Mouse (Mus musculus): ENCODE measurements around the gene Pheta1. TPM values are rescaled to one million over a fixed set of nuclear protein-coding genes. Genes with fewer than 3 reads are reported as not detected.

Pheta1 gene
- polyA plus RNA-seq, 1 experiment from 2014 or later, result 22.6 TPM

- H3K4me2 ChIP-seq (ENCODE audit: low read depth, low read length), result no peak overlapping the region
- no peaks in the 10 kb centered on the region for H3K27me3 ChIP-seq (ENCODE audit: control insufficient read depth, insufficient read depth, low read length)
- no peak overlapping the region for H3K27ac ChIP-seq (ENCODE audit: low read depth, low read length)
- no peak for ATAC-seq (ENCODE audit: low read depth)
- no peaks in the 10 kb centered on the region for H3K4me1 ChIP-seq (ENCODE audit: control insufficient read depth, insufficient read depth, low read length)
- no peak overlapping the region for H3K9ac ChIP-seq (replicated peaks; ENCODE audit: low read depth, low read length)
- no peak overlapping the region for H3K4me3 ChIP-seq (ENCODE audit: low read depth, low read length)
- WGBS, result 94% methylated on average over 8 of the region's 8 CpGs
- H3K36me3 ChIP-seq (ENCODE audit: control insufficient read depth, insufficient read depth, low read length), result peaks cover 65% of the 10 kb centered on the region
- no peaks in the 10 kb centered on the region for H3K9me3 ChIP-seq (ENCODE audit: control insufficient read depth, low read length)
Observed at GRCm38 (mm10) chr5:121815867-121816380, 32.9 kb upstream of the Pheta1 start.

DNA sequence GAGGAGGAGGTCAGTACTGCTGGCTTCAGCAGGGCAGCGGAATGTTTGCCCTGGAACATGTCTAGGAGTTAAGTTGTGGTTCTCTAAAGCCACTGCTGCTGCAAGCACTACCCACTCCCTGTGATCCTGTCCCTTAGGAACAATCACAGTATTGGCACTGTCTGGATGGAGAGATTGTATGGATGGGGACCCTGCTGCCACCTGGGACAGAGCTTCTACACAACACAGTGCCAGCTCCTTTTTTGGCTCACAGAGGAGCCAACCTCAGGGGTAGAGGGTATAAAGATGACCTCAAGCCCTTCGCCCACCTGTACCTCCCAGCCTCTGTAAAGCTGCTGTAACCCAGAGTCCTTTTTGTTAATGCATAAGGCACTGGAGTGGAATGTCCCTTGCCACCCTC lies 32.2 kb upstream of the Pheta1 start:
- peaks cover 59% of the 10 kb centered on the region for H3K36me3 ChIP-seq (ENCODE audit: control insufficient read depth, insufficient read depth, low read length)
- no peak overlapping the region for H3K4me3 ChIP-seq (ENCODE audit: low read depth, low read length)
- no peaks in the 10 kb centered on the region for H3K9me3 ChIP-seq (ENCODE audit: control insufficient read depth, low read length)
- no peak overlapping the region for H3K9ac ChIP-seq (replicated peaks; ENCODE audit: low read depth, low read length)
- no peaks in the 10 kb centered on the region for H3K4me1 ChIP-seq (ENCODE audit: control insufficient read depth, insufficient read depth, low read length)
- 98% methylated on average over 2 of the region's 2 CpGs for WGBS
- ATAC-seq (ENCODE audit: low read depth), result no peak
- no peak overlapping the region for H3K27ac ChIP-seq (ENCODE audit: low read depth, low read length)
- no peak overlapping the region for H3K4me2 ChIP-seq (ENCODE audit: low read depth, low read length)
- no peaks in the 10 kb centered on the region for H3K27me3 ChIP-seq (ENCODE audit: control insufficient read depth, insufficient read depth, low read length)

DNA sequence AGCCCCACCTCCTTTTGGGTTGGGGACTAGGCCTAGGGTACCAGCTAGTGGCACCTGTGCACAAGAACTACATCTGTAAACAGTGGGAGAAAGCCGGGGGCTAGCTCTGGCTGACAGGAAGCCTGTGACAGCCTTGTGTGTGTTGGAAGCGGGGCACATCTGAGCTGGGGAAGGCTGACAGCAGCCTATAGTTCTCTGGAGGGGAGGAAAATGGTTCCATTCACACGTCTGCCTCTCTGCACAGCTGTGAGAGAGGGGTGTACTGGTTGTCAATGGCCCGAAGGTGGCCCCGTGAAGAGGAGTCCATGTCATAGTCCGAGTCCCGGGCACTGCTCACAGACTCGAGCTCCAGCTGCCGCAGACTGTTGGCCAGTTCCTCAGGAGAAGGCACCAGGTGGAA lies 31.2 kb upstream of the Pheta1 start:
- WGBS, result 91% methylated on average over 9 of the region's 9 CpGs
- no peak overlapping the region for H3K4me3 ChIP-seq (ENCODE audit: low read depth, low read length)
- H3K27me3 ChIP-seq (ENCODE audit: control insufficient read depth, insufficient read depth, low read length), result no peaks in the 10 kb centered on the region
- H3K4me1 ChIP-seq (ENCODE audit: control insufficient read depth, insufficient read depth, low read length), result no peaks in the 10 kb centered on the region
- H3K36me3 ChIP-seq (ENCODE audit: control insufficient read depth, insufficient read depth, low read length), result peaks cover 49% of the 10 kb centered on the region
- no peak overlapping the region for H3K4me2 ChIP-seq (ENCODE audit: low read depth, low read length)
- ATAC-seq (ENCODE audit: low read depth), result no peak
- no peak overlapping the region for H3K9ac ChIP-seq (replicated peaks; ENCODE audit: low read depth, low read length)
- H3K27ac ChIP-seq (ENCODE audit: low read depth, low read length), result no peak overlapping the region
- no peaks in the 10 kb centered on the region for H3K9me3 ChIP-seq (ENCODE audit: control insufficient read depth, low read length)

GRCm38 (mm10) chr5:121818401-121818800 lies 30.4 kb upstream of the Pheta1 start:
- no peaks in the 10 kb centered on the region for H3K4me1 ChIP-seq (ENCODE audit: control insufficient read depth, insufficient read depth, low read length)
- H3K9me3 ChIP-seq (ENCODE audit: control insufficient read depth, low read length), result no peaks in the 10 kb centered on the region
- no peak overlapping the region for H3K27ac ChIP-seq (ENCODE audit: low read depth, low read length)
- WGBS, result 95% methylated on average over 7 of the region's 7 CpGs
- H3K27me3 ChIP-seq (ENCODE audit: control insufficient read depth, insufficient read depth, low read length), result no peaks in the 10 kb centered on the region
- no peak overlapping the region for H3K9ac ChIP-seq (replicated peaks; ENCODE audit: low read depth, low read length)
- no peak overlapping the region for H3K4me3 ChIP-seq (ENCODE audit: low read depth, low read length)
- peaks cover 41% of the 10 kb centered on the region for H3K36me3 ChIP-seq (ENCODE audit: control insufficient read depth, insufficient read depth, low read length)
- no peak for ATAC-seq (ENCODE audit: low read depth)
- H3K4me2 ChIP-seq (ENCODE audit: low read depth, low read length), result no peak overlapping the region

DNA sequence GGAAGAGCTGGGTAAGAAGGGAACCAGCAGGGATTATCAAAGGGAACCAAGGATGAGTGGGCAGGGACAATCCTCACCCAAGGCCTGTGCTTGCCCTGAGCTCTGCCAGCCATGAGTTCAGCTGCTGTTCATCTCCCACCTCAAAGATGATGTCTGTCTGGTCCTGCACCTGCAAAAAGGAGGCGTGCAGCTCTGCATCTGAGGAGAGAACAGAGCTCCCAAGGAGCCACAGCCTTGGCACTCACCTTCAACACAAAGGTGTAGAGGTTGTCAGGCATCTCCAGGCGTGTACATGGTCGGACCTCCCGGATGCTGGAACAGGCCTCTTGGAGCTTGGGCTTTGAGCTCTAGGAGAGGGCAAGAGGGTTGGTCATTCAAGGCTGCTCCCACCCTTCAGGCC lies 29.9 kb upstream of the Pheta1 start:
- Histone ChIP-seq H3K36me3 (ENCODE audit: control insufficient read depth, insufficient read depth, low read length) (peaks cover 37% of the 10 kb centered on the region), H3K27me3 (ENCODE audit: control insufficient read depth, insufficient read depth, low read length) (no peaks in the 10 kb centered on the region), H3K4me2 (ENCODE audit: low read depth, low read length) (no peak overlapping the region), H3K9ac (replicated peaks; ENCODE audit: low read depth, low read length) (no peak overlapping the region), H3K27ac (ENCODE audit: low read depth, low read length) (no peak overlapping the region), H3K4me1 (ENCODE audit: control insufficient read depth, insufficient read depth, low read length) (no peaks in the 10 kb centered on the region), H3K4me3 (ENCODE audit: low read depth, low read length) (no peak overlapping the region), H3K9me3 (ENCODE audit: control insufficient read depth, low read length) (no peaks in the 10 kb centered on the region)
- WGBS, result 98% methylated on average over 4 of the region's 4 CpGs
- no peak for ATAC-seq (ENCODE audit: low read depth)

- no peak overlapping the region for H3K27ac ChIP-seq (ENCODE audit: low read depth, low read length)
- H3K27me3 ChIP-seq (ENCODE audit: control insufficient read depth, insufficient read depth, low read length), result no peaks in the 10 kb centered on the region
- peaks cover 32% of the 10 kb centered on the region for H3K36me3 ChIP-seq (ENCODE audit: control insufficient read depth, insufficient read depth, low read length)
- 95% methylated on average over 5 of the region's 5 CpGs for WGBS
- no peaks in the 10 kb centered on the region for H3K9me3 ChIP-seq (ENCODE audit: control insufficient read depth, low read length)
- no peak overlapping the region for H3K4me2 ChIP-seq (ENCODE audit: low read depth, low read length)
- no peak for ATAC-seq (ENCODE audit: low read depth)
- no peak overlapping the region for H3K4me3 ChIP-seq (ENCODE audit: low read depth, low read length)
- no peaks in the 10 kb centered on the region for H3K4me1 ChIP-seq (ENCODE audit: control insufficient read depth, insufficient read depth, low read length)
- no peak overlapping the region for H3K9ac ChIP-seq (replicated peaks; ENCODE audit: low read depth, low read length)
Observed at GRCm38 (mm10) chr5:121819559-121819958, 29.2 kb upstream of the Pheta1 start.

DNA sequence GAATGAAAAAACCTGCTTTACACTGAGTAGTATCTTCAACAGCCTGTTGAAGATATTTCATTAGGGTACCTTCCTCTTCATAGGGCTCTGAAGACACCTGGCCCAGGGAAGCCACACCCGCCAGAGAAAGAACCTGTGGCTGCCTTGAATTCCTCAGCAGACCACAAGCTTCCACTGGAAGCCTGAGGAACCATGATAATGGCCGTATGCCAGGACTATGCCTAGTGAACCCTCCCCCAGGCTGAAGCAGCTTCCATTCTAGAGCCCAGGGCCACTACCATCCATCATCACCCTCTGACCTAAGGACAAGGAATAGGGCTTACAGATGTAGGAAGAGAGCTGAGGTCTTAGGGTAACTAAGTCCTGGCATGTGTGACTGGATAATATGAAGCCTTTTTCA lies 28.6 kb upstream of the Pheta1 start:
- H3K4me1 ChIP-seq (ENCODE audit: control insufficient read depth, insufficient read depth, low read length), result no peaks in the 10 kb centered on the region
- no peaks in the 10 kb centered on the region for H3K9me3 ChIP-seq (ENCODE audit: control insufficient read depth, low read length)
- no peak overlapping the region for H3K4me3 ChIP-seq (ENCODE audit: low read depth, low read length)
- no peaks in the 10 kb centered on the region for H3K27me3 ChIP-seq (ENCODE audit: control insufficient read depth, insufficient read depth, low read length)
- peaks cover 32% of the 10 kb centered on the region for H3K36me3 ChIP-seq (ENCODE audit: control insufficient read depth, insufficient read depth, low read length)
- H3K27ac ChIP-seq (ENCODE audit: low read depth, low read length), result no peak overlapping the region
- H3K9ac ChIP-seq (replicated peaks; ENCODE audit: low read depth, low read length), result no peak overlapping the region
- no peak overlapping the region for H3K4me2 ChIP-seq (ENCODE audit: low read depth, low read length)
- no peak for ATAC-seq (ENCODE audit: low read depth)
- 96% methylated on average over 2 of the region's 2 CpGs for WGBS

GRCm38 (mm10) chr5:121820657-121821056 lies 28.1 kb upstream of the Pheta1 start:
- WGBS, result 90% methylated on average over 3 of the region's 3 CpGs
- no peak overlapping the region for H3K4me3 ChIP-seq (ENCODE audit: low read depth, low read length)
- H3K36me3 ChIP-seq (ENCODE audit: control insufficient read depth, insufficient read depth, low read length), result peaks cover 32% of the 10 kb centered on the region
- no peak overlapping the region for H3K9ac ChIP-seq (replicated peaks; ENCODE audit: low read depth, low read length)
- H3K27ac ChIP-seq (ENCODE audit: low read depth, low read length), result no peak overlapping the region
- H3K9me3 ChIP-seq (ENCODE audit: control insufficient read depth, low read length), result no peaks in the 10 kb centered on the region
- no peaks in the 10 kb centered on the region for H3K27me3 ChIP-seq (ENCODE audit: control insufficient read depth, insufficient read depth, low read length)
- H3K4me1 ChIP-seq (ENCODE audit: control insufficient read depth, insufficient read depth, low read length), result no peaks in the 10 kb centered on the region
- no peak overlapping the region for H3K4me2 ChIP-seq (ENCODE audit: low read depth, low read length)
- no peak for ATAC-seq (ENCODE audit: low read depth)

- 81% methylated on average over 5 of the region's 5 CpGs for WGBS
- Histone ChIP-seq H3K4me2 (ENCODE audit: low read depth, low read length) (no peak overlapping the region), H3K4me3 (ENCODE audit: low read depth, low read length) (no peak overlapping the region), H3K9me3 (ENCODE audit: control insufficient read depth, low read length) (no peaks in the 10 kb centered on the region), H3K4me1 (ENCODE audit: control insufficient read depth, insufficient read depth, low read length) (no peaks in the 10 kb centered on the region), H3K27ac (ENCODE audit: low read depth, low read length) (no peak overlapping the region), H3K27me3 (ENCODE audit: control insufficient read depth, insufficient read depth, low read length) (no peaks in the 10 kb centered on the region), H3K36me3 (ENCODE audit: control insufficient read depth, insufficient read depth, low read length) (peaks cover 28% of the 10 kb centered on the region), H3K9ac (replicated peaks; ENCODE audit: low read depth, low read length) (no peak overlapping the region)
- ATAC-seq (ENCODE audit: low read depth), result no peak
Observed at GRCm38 (mm10) chr5:121821116-121821515, 27.7 kb upstream of the Pheta1 start.

DNA sequence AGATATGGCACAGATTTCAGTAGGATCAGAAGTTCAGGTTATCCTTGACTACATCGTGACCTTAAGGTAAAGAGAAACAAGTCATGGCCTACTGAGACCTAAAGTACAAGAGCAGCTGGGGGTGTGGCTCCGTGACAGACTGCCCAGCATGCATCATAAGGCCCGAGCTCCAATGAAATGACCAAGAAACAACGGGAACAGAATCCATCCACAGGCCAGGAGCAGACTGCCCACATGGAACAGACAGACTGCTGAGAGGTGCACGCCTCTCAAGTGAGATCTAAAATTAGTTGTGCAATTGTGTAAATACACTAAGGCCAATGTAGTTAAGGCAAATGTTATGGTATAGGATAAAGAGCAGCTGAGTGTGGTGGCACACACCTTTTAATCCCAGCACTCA lies 27.2 kb upstream of the Pheta1 start:
- Histone ChIP-seq H3K4me3 (ENCODE audit: low read depth, low read length) (no peak overlapping the region), H3K4me2 (ENCODE audit: low read depth, low read length) (no peak overlapping the region), H3K4me1 (ENCODE audit: control insufficient read depth, insufficient read depth, low read length) (no peaks in the 10 kb centered on the region), H3K27me3 (ENCODE audit: control insufficient read depth, insufficient read depth, low read length) (no peaks in the 10 kb centered on the region), H3K9me3 (ENCODE audit: control insufficient read depth, low read length) (no peaks in the 10 kb centered on the region), H3K27ac (ENCODE audit: low read depth, low read length) (no peak overlapping the region), H3K9ac (replicated peaks; ENCODE audit: low read depth, low read length) (no peak overlapping the region), H3K36me3 (ENCODE audit: control insufficient read depth, insufficient read depth, low read length) (peaks cover 25% of the 10 kb centered on the region)
- 66% methylated on average over 5 of the region's 5 CpGs for WGBS
- ATAC-seq (ENCODE audit: low read depth), result no peak
